Mouse (Mus musculus): Measurements from ENCODE around the gene Dbp. TPM values are rescaled to one million over a fixed set of nuclear protein-coding genes. Genes with fewer than 3 reads are reported as not detected.
A peak's percentile ranks its signal among the peaks of the same experiment; 100 is the strongest.

Dbp gene
- polyA plus RNA-seq, 1 experiment = 5.6 TPM

DNA sequence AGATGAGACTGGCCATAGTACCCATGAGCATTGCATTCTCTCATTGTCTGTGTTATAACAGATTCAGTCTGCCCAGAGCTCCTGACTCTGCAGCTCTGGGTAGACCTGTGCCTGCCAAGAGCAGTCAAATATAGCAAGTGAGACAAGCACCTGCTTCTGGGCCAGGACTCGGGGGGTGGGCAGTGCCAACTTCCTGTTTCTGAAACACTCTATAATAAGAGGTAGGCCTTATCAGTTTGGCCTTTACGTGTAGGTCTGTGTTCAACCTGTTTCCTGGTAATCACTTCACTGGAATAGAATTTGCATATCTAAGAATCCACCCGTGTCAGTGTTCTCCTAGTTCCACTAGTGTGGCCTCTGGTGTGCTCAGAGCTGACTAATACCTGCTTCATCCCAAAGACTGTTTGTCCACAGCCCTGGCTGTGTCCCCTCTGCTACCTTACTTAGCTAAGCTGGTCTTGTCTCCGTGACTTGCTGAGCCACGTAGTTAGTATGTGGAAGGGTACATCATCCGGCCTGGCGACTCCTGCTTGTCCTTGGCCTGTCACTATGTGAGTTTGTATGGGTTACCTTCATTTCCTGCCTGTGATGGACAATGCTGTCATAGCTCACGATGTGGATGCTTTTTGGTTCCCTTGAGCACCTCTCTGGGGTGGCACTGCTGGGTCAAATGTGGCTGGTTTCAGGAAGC lies 23.7 kb upstream of the Dbp start:
- H3K79me2 ChIP-seq (ENCODE audit: control insufficient read depth, insufficient read depth) = no peaks in the 10 kb centered on the region
- no peaks in the 10 kb centered on the region for H3K36me3 ChIP-seq (ENCODE audit: control insufficient read depth, insufficient read depth)
- H3K27me3 ChIP-seq (ENCODE audit: control insufficient read depth, insufficient read depth, insufficient read length) = no peaks in the 10 kb centered on the region
- H3K79me3 ChIP-seq (ENCODE audit: low read depth) = no peaks in the 10 kb centered on the region
- no peak overlapping the region for H3K4me3 ChIP-seq (ENCODE audit: insufficient read depth, poor library complexity, severe bottlenecking)
- TF ChIP-seq MYOD1 (IDR thresholded peaks at IDR 0.05; ENCODE audit: control insufficient read depth, insufficient read length, low read depth) (no peak), CTCF (IDR thresholded peaks at IDR 0.05; ENCODE audit: control insufficient read depth, insufficient read depth, insufficient read length) (no peak), MAX (IDR thresholded peaks at IDR 0.05) (no peak), MYOG (IDR thresholded peaks at IDR 0.05; ENCODE audit: control insufficient read depth, extremely low read depth, insufficient read length) (no peak), USF1 (IDR thresholded peaks at IDR 0.05; ENCODE audit: low read depth) (no peak), CEBPB (IDR thresholded peaks at IDR 0.05; ENCODE audit: low read depth) (no peak), FOSL1 (IDR thresholded peaks at IDR 0.05; ENCODE audit: insufficient read depth, low read length, poor library complexity, severe bottlenecking) (no peak)
- H3ac ChIP-seq (ENCODE audit: control insufficient read depth, insufficient read length, low read depth) = no peak overlapping the region

GRCm38 (mm10) chr7:45682144-45683126 lies 22.5 kb upstream of the Dbp start:
- Histone ChIP-seq H3K27me3 (ENCODE audit: control insufficient read depth, insufficient read depth, insufficient read length) (no peaks in the 10 kb centered on the region), H3K4me3 (ENCODE audit: insufficient read depth, poor library complexity, severe bottlenecking) (no peak overlapping the region), H3K79me3 (ENCODE audit: low read depth) (no peaks in the 10 kb centered on the region), H3ac (ENCODE audit: control insufficient read depth, insufficient read length, low read depth) (no peak overlapping the region), H3K79me2 (ENCODE audit: control insufficient read depth, insufficient read depth) (no peaks in the 10 kb centered on the region), H3K36me3 (ENCODE audit: control insufficient read depth, insufficient read depth) (no peaks in the 10 kb centered on the region)
- TF ChIP-seq CEBPB (IDR thresholded peaks at IDR 0.05; ENCODE audit: low read depth) (no peak), CTCF (IDR thresholded peaks at IDR 0.05; ENCODE audit: control insufficient read depth, insufficient read depth, insufficient read length) (peak; percentile 93)

GRCm38 (mm10) chr7:45683396-45684050 lies 21.4 kb upstream of the Dbp start, which contains the start of gene Ntn5:
Gene Ntn5 (plus strand): TSS chr7:45684022.
- H3K79me3 ChIP-seq (ENCODE audit: low read depth) = no peaks in the 10 kb centered on the region
- no peak for TF ChIP-seq MYOG (IDR thresholded peaks at IDR 0.05; ENCODE audit: control insufficient read depth, extremely low read depth, insufficient read length)
- no peak for TF ChIP-seq USF1 (IDR thresholded peaks at IDR 0.05; ENCODE audit: low read depth)
- TF ChIP-seq CEBPB (IDR thresholded peaks at IDR 0.05; ENCODE audit: low read depth) = no peak
- no peak for TF ChIP-seq MAX (IDR thresholded peaks at IDR 0.05)
- no peaks in the 10 kb centered on the region for H3K27me3 ChIP-seq (ENCODE audit: control insufficient read depth, insufficient read depth, insufficient read length)
- no peak within 1 kb of the TSS for H3K4me3 ChIP-seq (ENCODE audit: insufficient read depth, poor library complexity, severe bottlenecking)
- no peak within 1 kb of the TSS for H3ac ChIP-seq (ENCODE audit: control insufficient read depth, insufficient read length, low read depth)
- no peaks in the 10 kb centered on the region for H3K79me2 ChIP-seq (ENCODE audit: control insufficient read depth, insufficient read depth)
- no peaks in the 10 kb centered on the region for H3K36me3 ChIP-seq (ENCODE audit: control insufficient read depth, insufficient read depth)

DNA sequence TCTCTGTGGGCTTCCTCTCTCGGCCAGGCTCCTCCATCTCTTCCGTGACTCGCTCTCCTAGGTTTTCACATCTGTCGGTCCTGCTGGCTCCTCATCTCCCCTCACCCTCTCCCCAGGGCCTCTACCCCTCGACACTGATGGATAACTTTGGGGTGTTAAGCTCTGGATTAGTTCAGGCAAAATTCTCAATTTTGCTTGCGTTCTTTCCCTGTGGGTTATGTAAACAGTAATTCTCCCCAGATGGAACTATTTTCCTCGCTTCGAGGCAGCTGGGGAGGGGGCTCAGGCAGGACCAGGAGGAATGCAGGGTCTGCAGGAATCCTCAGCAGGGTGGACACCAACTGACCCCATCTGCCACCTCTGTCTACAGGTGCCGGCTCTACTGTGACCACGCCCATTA lies 19.1 kb upstream of the Dbp start:
- Histone ChIP-seq H3K27me3 (ENCODE audit: control insufficient read depth, insufficient read depth, insufficient read length) (no peaks in the 10 kb centered on the region), H3K79me2 (ENCODE audit: control insufficient read depth, insufficient read depth) (no peaks in the 10 kb centered on the region), H3K4me3 (ENCODE audit: insufficient read depth, poor library complexity, severe bottlenecking) (no peak overlapping the region), H3ac (ENCODE audit: control insufficient read depth, insufficient read length, low read depth) (no peak overlapping the region), H3K79me3 (ENCODE audit: low read depth) (no peaks in the 10 kb centered on the region), H3K36me3 (ENCODE audit: control insufficient read depth, insufficient read depth) (no peaks in the 10 kb centered on the region)
- TF ChIP-seq CEBPB (IDR thresholded peaks at IDR 0.05; ENCODE audit: low read depth) (no peak), FOSL1 (IDR thresholded peaks at IDR 0.05; ENCODE audit: insufficient read depth, low read length, poor library complexity, severe bottlenecking) (no peak), MYOG (IDR thresholded peaks at IDR 0.05; ENCODE audit: control insufficient read depth, extremely low read depth, insufficient read length) (no peak), MYOD1 (IDR thresholded peaks at IDR 0.05; ENCODE audit: control insufficient read depth, insufficient read length, low read depth) (no peak), CTCF (IDR thresholded peaks at IDR 0.05; ENCODE audit: control insufficient read depth, insufficient read depth, insufficient read length) (no peak), MAX (IDR thresholded peaks at IDR 0.05) (no peak), USF1 (IDR thresholded peaks at IDR 0.05; ENCODE audit: low read depth) (no peak)

DNA sequence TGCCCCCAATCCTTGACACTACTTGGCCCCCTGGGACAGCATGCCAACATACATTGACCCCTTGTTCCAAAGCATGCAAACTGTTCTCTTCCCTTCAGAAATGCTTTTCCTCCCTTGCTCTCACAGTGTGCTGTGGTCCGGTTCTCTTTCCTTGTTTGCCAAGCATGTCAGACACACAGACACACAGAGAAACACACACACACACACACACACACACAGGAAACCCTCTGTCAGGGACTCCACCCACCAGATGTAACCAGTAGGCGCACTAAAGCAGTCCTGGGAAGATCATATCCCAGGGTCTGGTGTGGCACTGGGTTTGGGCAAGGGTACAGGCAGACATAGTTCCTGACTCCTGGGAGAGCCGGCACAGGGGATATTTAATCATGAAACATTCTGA lies 18.0 kb upstream of the Dbp start:
- TF ChIP-seq MYOG (IDR thresholded peaks at IDR 0.05; ENCODE audit: control insufficient read depth, extremely low read depth, insufficient read length) = no peak
- no peak for TF ChIP-seq CTCF (IDR thresholded peaks at IDR 0.05; ENCODE audit: control insufficient read depth, insufficient read depth, insufficient read length)
- no peak for TF ChIP-seq FOSL1 (IDR thresholded peaks at IDR 0.05; ENCODE audit: insufficient read depth, low read length, poor library complexity, severe bottlenecking)
- no peak for TF ChIP-seq USF1 (IDR thresholded peaks at IDR 0.05; ENCODE audit: low read depth)
- no peak for TF ChIP-seq MAX (IDR thresholded peaks at IDR 0.05)
- no peak for TF ChIP-seq CEBPB (IDR thresholded peaks at IDR 0.05; ENCODE audit: low read depth)
- no peak for TF ChIP-seq MYOD1 (IDR thresholded peaks at IDR 0.05; ENCODE audit: control insufficient read depth, insufficient read length, low read depth)
- H3K36me3 ChIP-seq (ENCODE audit: control insufficient read depth, insufficient read depth) = no peaks in the 10 kb centered on the region

More for the DNA sequence above, 18.0 kb upstream of the Dbp start:
- Histone ChIP-seq H3K79me2 (ENCODE audit: control insufficient read depth, insufficient read depth) (no peaks in the 10 kb centered on the region), H3K27me3 (ENCODE audit: control insufficient read depth, insufficient read depth, insufficient read length) (no peaks in the 10 kb centered on the region), H3K79me3 (ENCODE audit: low read depth) (no peaks in the 10 kb centered on the region), H3K4me3 (ENCODE audit: insufficient read depth, poor library complexity, severe bottlenecking) (no peak overlapping the region), H3ac (ENCODE audit: control insufficient read depth, insufficient read length, low read depth) (no peak overlapping the region)

All from C2C12 (cell line).